In the genomic region with DNA sequence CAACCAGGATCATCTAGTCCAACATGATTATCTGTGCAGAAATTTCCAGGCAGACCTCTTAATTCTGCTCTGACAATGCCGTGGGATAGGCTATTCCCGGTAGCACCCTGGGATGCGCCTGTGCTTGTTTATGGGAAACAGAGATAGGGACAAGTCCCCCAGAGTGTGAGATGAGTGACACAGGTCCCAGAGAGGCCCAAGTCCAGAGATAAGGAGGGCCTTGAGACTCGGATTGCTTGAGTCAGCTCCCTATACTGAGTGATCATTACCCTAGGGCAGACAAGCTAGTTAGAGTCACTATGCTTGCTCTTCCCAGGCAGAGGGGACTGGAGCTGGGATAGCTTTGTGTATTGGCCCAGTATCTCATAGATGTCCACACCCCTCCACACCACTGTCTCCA, we compare ENCODE assay signal across 26 mouse cellular contexts. TPM values are rescaled to one million over a fixed set of nuclear protein-coding genes. Genes with fewer than 3 reads are reported as not detected.
DNase-seq lines count a peak whose midpoint lies in the region; ATAC-seq lines count a peak whose summit lies in the region.
"Had no signal": no experiment of that assay in that cellular context is flagged by ENCODE, and none has a peak within 500 bp of the region (broad histone marks: within the 10 kb centered on the region; RNA-seq: fewer than 3 reads in every experiment).

No protein-coding gene starts in this region.

- no peak overlapping the region for H3K9ac ChIP-seq in embryonic facial prominence, embryonic 15.5 days
- H3K9ac ChIP-seq in intestine, embryonic 15.5 days = no peak overlapping the region
- 0 out of 2 replicates have a peak overlapping the region, but pooled peaks have one; percentile 1 for H3K9ac ChIP-seq in liver, embryonic 13.5 days
- H3K9ac ChIP-seq: forebrain, embryonic 12.5 days; heart, embryonic 15.5 days; hindbrain, embryonic 14.5 days; kidney, embryonic 15.5 days; neural tube, embryonic 12.5 days had no signal

- H3K4me1 ChIP-seq in embryonic facial prominence, embryonic 15.5 days = no peaks in the 10 kb centered on the region
- H3K4me1 ChIP-seq in embryonic facial prominence, embryonic 10.5 days = no peaks in the 10 kb centered on the region
- no peaks in the 10 kb centered on the region; the same call in 1 of the 2 replicates for H3K4me1 ChIP-seq in intestine, embryonic 15.5 days (replicated peaks)
- H3K4me1 ChIP-seq in liver, embryonic 13.5 days (replicated peaks) = peaks cover 49% of the 10 kb centered on the region
- H3K4me1 ChIP-seq: forebrain, embryonic 12.5 days; heart, embryonic 15.5 days; kidney, embryonic 15.5 days; limb, embryonic 10.5 days; neural tube, embryonic 12.5 days had no signal

- H3K4me2 ChIP-seq in embryonic facial prominence, embryonic 15.5 days (replicated peaks) = no peak overlapping the region
- H3K4me2 ChIP-seq in intestine, embryonic 15.5 days (replicated peaks) = no peak overlapping the region
- peak overlapping the region; percentile 33 for H3K4me2 ChIP-seq in liver, embryonic 13.5 days
- H3K4me2 ChIP-seq: forebrain, embryonic 12.5 days; heart, embryonic 15.5 days; hindbrain, embryonic 14.5 days; kidney, embryonic 15.5 days; neural tube, embryonic 12.5 days had no signal

- H3K9me3 ChIP-seq in embryonic facial prominence, embryonic 15.5 days (replicated peaks) = no peaks in the 10 kb centered on the region
- no peaks in the 10 kb centered on the region for H3K9me3 ChIP-seq in embryonic facial prominence, embryonic 10.5 days
- H3K9me3 ChIP-seq in intestine, embryonic 15.5 days = no peaks in the 10 kb centered on the region
- no peaks in the 10 kb centered on the region for H3K9me3 ChIP-seq in liver, embryonic 13.5 days (replicated peaks)
- H3K9me3 ChIP-seq: forebrain, embryonic 12.5 days; heart, embryonic 15.5 days; kidney, embryonic 15.5 days; limb, embryonic 10.5 days; neural tube, embryonic 12.5 days had no signal

- WGBS in embryonic facial prominence, embryonic 15.5 days = 55% methylated on average over 4 of the region's 4 CpGs
- WGBS in embryonic facial prominence, embryonic 10.5 days = 83% methylated on average over 4 of the region's 4 CpGs
- 47% methylated on average over 4 of the region's 4 CpGs for WGBS in intestine, embryonic 15.5 days
- WGBS in liver, embryonic 13.5 days (ENCODE audit: insufficient replicate concordance) = 6% methylated on average over 4 of the region's 4 CpGs

- intact Hi-C loops in left cerebral cortex, postnatal 25 days (cut with DNase I) = no loop called here

- no peak overlapping the region for H3K27ac ChIP-seq in embryonic facial prominence, embryonic 15.5 days (replicated peaks)
- no peak overlapping the region for H3K27ac ChIP-seq in embryonic facial prominence, embryonic 10.5 days (replicated peaks)
- 0 out of 2 replicates have a peak overlapping the region, but pooled peaks have one; percentile 22 for H3K27ac ChIP-seq in intestine, embryonic 15.5 days
- peak overlapping the region; percentile 60 for H3K27ac ChIP-seq in liver, embryonic 13.5 days
- H3K27ac ChIP-seq: forebrain, embryonic 12.5 days; heart, embryonic 15.5 days; hindbrain, embryonic 14.5 days; kidney, embryonic 15.5 days; limb, embryonic 10.5 days; neural tube, embryonic 12.5 days had no signal

- H3K36me3 ChIP-seq in embryonic facial prominence, embryonic 15.5 days = no peaks in the 10 kb centered on the region
- no peaks in the 10 kb centered on the region for H3K36me3 ChIP-seq in embryonic facial prominence, embryonic 10.5 days (replicated peaks)
- H3K36me3 ChIP-seq in intestine, embryonic 15.5 days = no peaks in the 10 kb centered on the region
- no peaks in the 10 kb centered on the region for H3K36me3 ChIP-seq in liver, embryonic 13.5 days
- H3K36me3 ChIP-seq: forebrain, embryonic 12.5 days; heart, embryonic 15.5 days; kidney, embryonic 15.5 days; limb, embryonic 10.5 days; neural tube, embryonic 12.5 days had no signal

- DNase-seq in embryonic facial prominence, embryonic 10.5 days (ENCODE audit: low spot score) = no peak
- DNase-seq in liver, embryonic 13.5 days = peak; percentile 42
- DNase-seq in layer of hippocampus, postnatal 10 days (ENCODE audit: low spot score in 2 of 2) = no peak
- DNase-seq in left cerebral cortex, postnatal 25 days (ENCODE audit: low spot score in 2 of 2) = no peak
- no peak for DNase-seq in kidney, adult 8-10 months
- DNase-seq: adrenal gland, postnatal 14 days; cerebellum, adult 8-10 months; gastrocnemius, postnatal 10 days; heart, adult 18-20 months; heart, postnatal 36 days; kidney, postnatal 4 days; midbrain, embryonic 14.5 days; right cerebral cortex, postnatal 14 days; spleen, adult 18-20 months; thymus, postnatal 25 days had no signal

- no peaks in the 10 kb centered on the region for H3K27me3 ChIP-seq in embryonic facial prominence, embryonic 15.5 days
- H3K27me3 ChIP-seq in embryonic facial prominence, embryonic 10.5 days (replicated peaks; ENCODE audit: low read depth, poor library complexity, severe bottlenecking) = no peaks in the 10 kb centered on the region
- H3K27me3 ChIP-seq in intestine, embryonic 15.5 days (replicated peaks) = no peaks in the 10 kb centered on the region
- H3K27me3 ChIP-seq in liver, embryonic 13.5 days = no peaks in the 10 kb centered on the region
- H3K27me3 ChIP-seq: forebrain, embryonic 12.5 days; heart, embryonic 15.5 days; kidney, embryonic 15.5 days; neural tube, embryonic 12.5 days had no signal

- H3K4me3 ChIP-seq in embryonic facial prominence, embryonic 15.5 days (replicated peaks) = no peak overlapping the region
- H3K4me3 ChIP-seq in embryonic facial prominence, embryonic 10.5 days = no peak overlapping the region
- H3K4me3 ChIP-seq in intestine, embryonic 15.5 days (replicated peaks) = no peak overlapping the region
- H3K4me3 ChIP-seq in liver, embryonic 13.5 days (replicated peaks) = no peak overlapping the region
- H3K4me3 ChIP-seq: forebrain, embryonic 12.5 days; heart, embryonic 15.5 days; kidney, embryonic 15.5 days; limb, embryonic 10.5 days; neural tube, embryonic 12.5 days had no signal

- ATAC-seq in embryonic facial prominence, embryonic 15.5 days (ENCODE audit: insufficient number of reproducible peaks, low FRiP score, low TSS enrichment, low read depth) = peak; percentile 54; the same call in 1 of the 2 replicates
- ATAC-seq in intestine, embryonic 15.5 days = peak; percentile 81
- ATAC-seq in liver, embryonic 13.5 days (ENCODE audit: low read depth) = peak; percentile 78
- peak; percentile 58 for ATAC-seq in megakaryocyte-erythroid progenitor cell, adult 5-6 weeks (replicated peaks; ENCODE audit: low FRiP score, low TSS enrichment, poor library complexity, severe bottlenecking)
- ATAC-seq: inflammation-experienced regulatory T-cells, adult 6 months; lung, postnatal 0 days had no signal

RNA-seq across cellular contexts. Expression of a gene that starts 5.5 kb away (rescaled TPM):
- polyA plus RNA-seq in embryonic facial prominence, embryonic 15.5 days (2015; fragmentation: Nextera tagmentation; extraction: Ambion mirVana) = 43.9 and 48.5 TPM in 2 replicates
- polyA plus RNA-seq in embryonic facial prominence, embryonic 10.5 days (2016; fragmentation: Nextera tagmentation; extraction: Ambion mirVana) = 2.0 and 3.3 TPM in 2 replicates
- 11.6 and 15.4 TPM in 2 replicates for polyA plus RNA-seq in intestine, embryonic 15.5 days (2015; fragmentation: Nextera tagmentation; extraction: Ambion mirVana)
- 67.1 and 71.8 TPM in 2 replicates for polyA plus RNA-seq in liver, embryonic 13.5 days (2015; fragmentation: Nextera tagmentation; extraction: Ambion mirVana)
- total RNA-seq in megakaryocyte-erythroid progenitor cell, adult 5-6 weeks (2014; fragmentation: Nextera tagmentation) = 322 and 332 TPM in 2 replicates
- total RNA-seq in megakaryocyte-erythroid progenitor cell, adult 5-6 weeks (2017) = 732 and 1,011 TPM in 2 replicates
- 10 to 100 TPM in 1 of 2 experiments, 1 to 10 TPM in 1; 9.3 to 10.3 TPM for total RNA-seq in layer of hippocampus, postnatal 10 days (2021)
- 1 to 10 TPM; 8.2 to 9.1 TPM for total RNA-seq in left cerebral cortex, postnatal 25 days (2021)

RNA-seq across cellular contexts. Expression of a gene that starts 35.2 kb away (rescaled TPM):
- polyA plus RNA-seq in embryonic facial prominence, embryonic 15.5 days (2015; fragmentation: Nextera tagmentation; extraction: Ambion mirVana) = 69.6 and 73.0 TPM in 2 replicates
- 83.2 and 84.7 TPM in 2 replicates for polyA plus RNA-seq in embryonic facial prominence, embryonic 10.5 days (2016; fragmentation: Nextera tagmentation; extraction: Ambion mirVana)
- polyA plus RNA-seq in intestine, embryonic 15.5 days (2015; fragmentation: Nextera tagmentation; extraction: Ambion mirVana) = 107 and 119 TPM in 2 replicates
- polyA plus RNA-seq in liver, embryonic 13.5 days (2015; fragmentation: Nextera tagmentation; extraction: Ambion mirVana) = 49.1 and 67.3 TPM in 2 replicates
- total RNA-seq in megakaryocyte-erythroid progenitor cell, adult 5-6 weeks (2014; fragmentation: Nextera tagmentation) = 44.1 and 55.2 TPM in 2 replicates
- total RNA-seq in megakaryocyte-erythroid progenitor cell, adult 5-6 weeks (2017) = 75.5 and 79.0 TPM in 2 replicates
- total RNA-seq in layer of hippocampus, postnatal 10 days (2021) = 10 to 100 TPM; 37.2 to 41.1 TPM
- 10 to 100 TPM; 48.9 to 52.9 TPM for total RNA-seq in left cerebral cortex, postnatal 25 days (2021)

RNA-seq across cellular contexts. Expression of a gene that starts 56.5 kb away (rescaled TPM):
- 41.7 and 43.0 TPM in 2 replicates for polyA plus RNA-seq in embryonic facial prominence, embryonic 15.5 days (2015; fragmentation: Nextera tagmentation; extraction: Ambion mirVana)
- 34.3 and 35.5 TPM in 2 replicates for polyA plus RNA-seq in embryonic facial prominence, embryonic 10.5 days (2016; fragmentation: Nextera tagmentation; extraction: Ambion mirVana)
- 29.7 and 30.2 TPM in 2 replicates for polyA plus RNA-seq in intestine, embryonic 15.5 days (2015; fragmentation: Nextera tagmentation; extraction: Ambion mirVana)
- 12.9 and 13.7 TPM in 2 replicates for polyA plus RNA-seq in liver, embryonic 13.5 days (2015; fragmentation: Nextera tagmentation; extraction: Ambion mirVana)
- total RNA-seq in megakaryocyte-erythroid progenitor cell, adult 5-6 weeks (2014; fragmentation: Nextera tagmentation) = 18.5 and 25.1 TPM in 2 replicates
- total RNA-seq in megakaryocyte-erythroid progenitor cell, adult 5-6 weeks (2017) = 18.7 and 20.9 TPM in 2 replicates
- total RNA-seq in layer of hippocampus, postnatal 10 days (2021) = 100 to 1,000 TPM; 140 to 141 TPM
- 100 to 1,000 TPM; 169 to 181 TPM for total RNA-seq in left cerebral cortex, postnatal 25 days (2021)

Comparison
In these comparisons a context has a peak if more than half of its experiments do, and no peak if none do; other contexts are left out.
1. H3K27ac ChIP-seq: peak in intestine, embryonic 15.5 days (single experiment) and liver, embryonic 13.5 days (single experiment); none in embryonic facial prominence, embryonic 15.5 days (single experiment) and embryonic facial prominence, embryonic 10.5 days (single experiment).
2. Peak in every context shown above with its lines, with median percentiles within 50 percentile points of each other: ATAC-seq.